Mouse (Mus musculus) layer of hippocampus, postnatal 25 days (tissue): Measurements from ENCODE around the gene Wnt9a. TPM values are rescaled to one million over a fixed set of nuclear protein-coding genes. Genes with fewer than 3 reads are reported as not detected.
"Not testable (repeated sequence)": the region's sequence is repeated elsewhere in the genome, so short reads cannot be mapped to it uniquely, and the experiment has no call there.

Experiments used
- DNase-seq, 2 experiments: peaks; one replicate each; pipeline ENCODE4 v3.0.0; 2022; ENCODE audit warnings: mixed read lengths in 2 of 2, low spot score in 1 of 2; ENCODE audit errors: extremely low spot score in 1 of 2
- total RNA-seq, 2 experiments: library from RNA; stranded (reverse); gene quantifications; 2 replicates each; pipeline ENCODE4 v1.2.3; 2021

Gene Wnt9a
- total RNA-seq, 2 experiments from 2014 or later: 3.6 to 6.6 TPM

DNA sequence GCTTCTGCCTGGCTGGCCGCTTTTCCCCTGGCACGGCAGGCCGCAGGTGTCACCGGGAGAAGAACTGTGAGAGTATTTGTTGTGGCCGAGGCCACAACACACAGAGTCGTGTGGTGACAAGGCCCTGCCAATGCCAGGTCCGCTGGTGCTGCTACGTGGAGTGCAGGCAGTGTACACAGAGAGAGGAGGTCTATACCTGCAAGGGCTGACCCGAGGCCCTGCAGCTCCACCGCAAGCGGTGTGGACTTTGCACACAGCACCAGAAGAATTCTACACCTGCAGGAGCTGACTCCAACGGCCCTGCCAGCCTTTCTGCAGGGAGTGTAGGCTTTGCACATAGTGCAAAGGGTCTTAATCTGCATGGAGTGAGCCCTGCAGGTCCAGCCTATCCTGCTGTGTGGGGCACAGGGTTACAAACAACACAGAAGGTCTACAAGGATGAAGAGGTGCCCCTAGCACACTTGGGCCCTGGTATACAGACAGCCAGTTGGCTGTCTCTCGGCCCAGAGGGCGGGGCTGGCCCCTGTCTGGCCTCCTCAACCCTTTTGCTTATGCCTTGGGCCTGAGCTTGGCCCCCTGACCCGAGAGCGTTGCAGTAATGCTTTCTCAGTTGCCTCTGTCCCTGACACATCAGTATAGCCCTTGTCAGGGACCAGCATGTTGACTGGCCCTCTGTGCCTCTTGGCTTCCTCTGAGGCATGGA, 24.6 kb downstream of the Wnt9a start:
- no peak for DNase-seq

DNA sequence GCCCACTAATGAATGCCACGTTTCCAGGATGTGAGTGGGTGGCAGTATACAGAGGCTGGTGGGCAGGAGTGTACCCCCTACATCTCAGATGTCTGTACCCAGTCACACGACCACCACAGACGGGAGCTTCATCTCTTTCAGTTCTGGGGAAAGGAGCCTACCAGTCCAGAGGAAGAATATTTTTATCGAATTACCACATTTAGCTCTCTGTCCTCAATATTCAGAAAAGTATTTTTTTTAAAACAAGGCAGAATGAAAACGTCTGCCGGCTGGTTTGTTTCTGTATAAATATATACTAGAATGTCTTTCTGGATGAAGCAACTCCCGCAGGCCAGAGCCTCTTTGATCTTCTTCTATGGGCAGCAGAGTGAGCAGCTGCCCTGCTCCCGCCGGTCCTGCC, 26.2 kb downstream of the Wnt9a start:
- no peak for DNase-seq

- no peak for DNase-seq
Observed at GRCm38 (mm10) chr11:59335150-59335549, 28.4 kb downstream of the Wnt9a start.

DNA sequence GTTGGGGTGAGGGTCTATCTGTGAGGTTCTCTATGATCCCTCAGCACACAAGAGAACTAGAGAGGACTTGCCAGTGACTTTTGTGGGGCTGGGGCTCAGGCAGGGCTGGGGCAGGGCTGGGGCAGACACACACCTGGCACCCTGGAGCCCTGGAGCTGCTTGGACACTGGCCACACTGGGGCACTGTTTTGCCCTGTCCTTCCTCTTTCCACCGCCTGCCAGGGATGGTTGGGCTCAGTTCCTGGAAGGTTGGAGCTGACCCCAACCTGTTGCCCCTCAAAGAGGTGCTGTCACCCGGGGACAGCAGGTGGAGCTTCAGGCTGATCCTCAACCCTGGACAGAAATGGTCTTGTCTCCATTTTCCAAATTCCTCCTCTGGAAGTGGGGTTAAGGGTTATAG, 29.2 kb downstream of the Wnt9a start:
- no peak for DNase-seq

GRCm38 (mm10) chr11:59336381-59336780, 29.7 kb downstream of the Wnt9a start:
- DNase-seq: no peak

DNA sequence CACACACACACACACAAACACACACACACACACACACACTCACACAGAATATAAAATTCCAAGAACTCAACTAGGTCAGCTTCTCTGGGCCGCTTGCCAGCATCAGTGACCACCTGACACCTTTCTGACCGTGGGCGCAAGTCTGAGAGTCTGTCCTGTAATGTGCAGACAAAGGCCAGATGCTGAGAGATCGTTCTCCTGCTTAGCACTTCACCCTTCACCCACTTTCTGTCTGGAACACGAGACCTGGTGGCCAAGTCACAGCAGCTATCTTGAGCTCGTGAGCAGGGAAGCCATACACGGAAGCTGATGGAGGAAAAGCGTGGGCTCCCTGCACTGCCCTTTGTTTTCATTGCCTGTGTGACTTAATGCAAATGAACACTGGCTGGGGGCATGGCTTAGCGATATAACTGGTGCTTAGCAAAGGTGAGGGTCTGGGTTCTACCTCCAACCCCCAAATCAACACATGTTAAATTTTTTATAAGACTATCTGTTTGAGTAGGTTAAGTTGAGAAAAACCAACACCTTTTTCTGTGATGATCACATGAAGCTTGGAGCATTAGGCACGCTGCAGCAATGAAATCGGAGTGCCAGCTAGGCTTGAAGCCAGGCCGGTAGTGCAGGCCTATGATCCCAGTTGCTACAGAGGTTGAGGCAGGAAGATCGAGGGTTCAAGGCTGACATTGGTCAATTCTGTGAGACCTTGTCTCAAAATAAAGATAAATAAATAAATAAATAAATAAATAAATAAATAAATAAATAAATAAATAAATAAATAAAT, 31.4 kb downstream of the Wnt9a start:
- DNase-seq: no peak

- DNase-seq: no peak
Observed at GRCm38 (mm10) chr11:59338736-59339120, 32.0 kb downstream of the Wnt9a start.

DNA sequence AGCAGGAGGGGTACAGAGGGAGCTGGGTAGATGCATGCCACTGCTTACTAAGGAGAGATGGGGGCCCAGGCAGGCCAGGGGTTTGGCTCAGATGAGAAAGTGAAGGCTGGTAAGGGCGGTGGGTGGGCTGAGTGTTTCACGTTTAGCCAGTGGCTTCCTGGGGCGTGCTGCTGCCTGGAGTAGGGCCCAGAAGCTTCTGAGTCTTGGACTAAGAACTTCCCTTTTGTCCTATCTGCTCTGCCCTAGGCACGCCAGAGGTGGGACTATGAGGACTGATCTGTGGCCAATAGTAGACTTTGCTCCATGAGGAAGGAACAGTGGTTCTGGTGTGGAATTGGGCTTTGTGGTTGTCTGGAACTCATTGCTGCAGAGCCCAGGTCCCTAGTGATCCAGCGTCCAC, 36.2 kb downstream of the Wnt9a start:
- no peak for DNase-seq

DNA sequence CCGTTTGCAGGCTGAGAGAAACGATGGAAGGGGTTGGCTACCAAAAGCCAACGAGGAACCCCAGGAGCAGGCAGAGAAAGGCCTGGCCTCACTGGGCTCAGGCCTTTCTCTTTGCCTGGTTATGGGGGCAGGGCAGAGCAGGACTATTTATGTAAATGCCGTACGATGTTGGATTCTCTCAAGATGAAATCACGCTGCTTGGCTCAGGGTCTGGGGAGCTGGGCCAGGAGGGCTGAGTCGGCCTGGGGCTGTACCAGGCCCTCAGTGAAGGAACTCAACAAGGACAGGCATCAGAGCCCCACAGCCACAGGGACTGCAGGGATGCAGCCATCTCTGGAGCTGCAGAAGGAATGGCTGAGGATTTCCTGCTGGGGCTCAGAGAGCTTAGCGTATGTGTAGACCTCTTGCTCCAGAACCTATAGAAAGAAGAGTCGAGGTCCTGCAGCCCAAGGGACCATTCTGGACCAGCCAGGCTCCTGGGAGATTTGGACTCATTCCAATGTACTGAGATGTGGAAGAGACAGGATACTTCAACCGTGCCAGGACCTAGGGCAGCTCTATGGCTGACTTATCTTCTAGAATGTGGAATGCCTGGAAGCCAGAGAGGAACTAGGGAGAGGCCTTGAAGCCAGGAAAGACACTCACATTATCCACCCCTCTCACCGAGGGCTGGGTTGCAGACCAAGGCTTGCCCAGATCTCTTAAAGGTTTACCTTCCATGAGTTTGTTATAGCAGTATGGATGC, 39.6 kb downstream of the Wnt9a start:
- DNase-seq: no peak

GRCm38 (mm10) chr11:59350326-59350725, 43.6 kb downstream of the Wnt9a start:
- no peak for DNase-seq

- DNase-seq: no peak
Observed at GRCm38 (mm10) chr11:59354793-59355192, 48.1 kb downstream of the Wnt9a start.

DNA sequence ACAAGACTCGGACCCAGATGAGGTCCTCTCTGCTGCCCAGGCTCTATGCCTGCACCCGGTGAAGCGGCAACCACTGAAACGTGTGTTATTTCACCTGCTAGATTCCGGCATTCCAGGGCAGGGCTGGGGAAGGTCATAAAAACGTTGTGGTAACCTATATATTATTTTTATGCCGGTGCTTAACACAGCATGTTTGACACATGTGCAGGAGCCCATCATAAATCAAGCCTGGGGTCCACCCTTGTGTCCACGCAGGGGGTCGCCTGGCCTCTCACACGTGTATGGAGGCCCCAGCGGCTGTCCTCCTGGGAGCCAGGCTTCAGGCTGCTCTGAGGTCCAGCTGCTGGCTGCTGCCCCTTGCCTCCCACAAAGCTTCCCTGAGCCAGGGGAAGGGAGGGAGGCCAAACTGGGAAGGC, 50.2 kb downstream of the Wnt9a start:
- DNase-seq: no peak

GRCm38 (mm10) chr11:59361291-59361690, 54.6 kb downstream of the Wnt9a start:
- no peak for DNase-seq

- DNase-seq: no peak
Observed at GRCm38 (mm10) chr11:59364007-59364406, 57.3 kb downstream of the Wnt9a start.

DNA sequence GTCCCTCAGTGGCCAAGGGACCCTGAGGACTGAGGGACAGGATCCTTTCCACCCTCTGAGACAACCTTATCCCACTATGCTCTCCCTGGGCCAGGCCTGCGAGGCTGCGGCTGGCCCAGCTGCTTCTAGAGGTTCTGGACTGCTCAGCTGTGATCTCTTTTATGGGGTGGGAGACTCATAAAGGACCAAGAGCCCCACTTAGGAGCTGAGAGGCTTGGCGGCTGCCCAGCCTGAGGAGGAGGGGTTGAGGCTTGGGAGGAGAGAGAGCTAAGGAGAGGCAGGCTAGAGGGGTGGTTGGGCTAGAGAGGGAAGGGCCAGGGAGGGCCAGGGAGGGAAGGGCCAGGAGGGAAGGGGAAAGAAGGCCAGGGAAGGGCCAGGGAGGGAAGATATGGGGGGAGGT, 57.7 kb downstream of the Wnt9a start:
- DNase-seq: no peak

DNA sequence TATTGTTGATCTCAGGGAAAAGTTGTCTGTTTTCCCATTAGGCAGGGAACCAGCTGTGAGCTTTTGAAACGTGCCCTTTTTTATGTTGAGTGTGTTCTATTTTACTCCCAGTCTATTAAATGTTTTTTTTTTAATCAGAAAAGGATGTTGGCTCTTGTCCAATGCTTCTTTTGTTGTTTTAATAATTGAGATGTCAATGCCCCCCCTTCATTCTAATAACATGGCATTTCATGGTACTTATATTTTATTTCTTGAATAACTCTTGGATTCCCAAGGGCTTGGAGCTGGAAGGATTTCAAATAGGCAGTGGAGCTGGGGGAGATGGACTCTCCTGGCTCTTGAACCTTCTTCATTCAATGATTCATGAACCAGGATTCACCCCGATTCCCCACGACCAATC, 59.3 kb downstream of the Wnt9a start:
- DNase-seq: no peak

- no peak for DNase-seq
Observed at GRCm38 (mm10) chr11:59366633-59367032, 59.9 kb downstream of the Wnt9a start.

DNA sequence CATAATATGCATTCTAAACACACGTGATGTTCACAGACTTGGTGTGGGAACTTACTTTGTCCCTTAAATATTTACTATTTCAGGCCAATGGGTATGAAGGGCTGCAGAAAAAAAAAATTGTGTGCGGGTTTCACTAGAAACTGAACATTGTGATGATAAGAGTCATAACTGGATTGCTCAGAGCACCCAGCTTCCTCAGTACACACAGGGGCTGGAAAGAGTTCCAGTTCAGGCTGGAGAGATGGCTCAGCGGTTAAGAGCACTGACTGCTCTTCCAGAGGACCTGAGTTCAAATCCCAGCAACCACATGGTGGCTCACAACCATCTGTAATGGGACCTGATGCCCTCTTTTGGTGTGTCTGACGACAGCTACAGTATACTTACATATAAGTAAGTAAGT, 61.2 kb downstream of the Wnt9a start:
- DNase-seq: not testable (repeated sequence)

GRCm38 (mm10) chr11:59369848-59370247, 63.1 kb downstream of the Wnt9a start:
- DNase-seq: no peak

DNA sequence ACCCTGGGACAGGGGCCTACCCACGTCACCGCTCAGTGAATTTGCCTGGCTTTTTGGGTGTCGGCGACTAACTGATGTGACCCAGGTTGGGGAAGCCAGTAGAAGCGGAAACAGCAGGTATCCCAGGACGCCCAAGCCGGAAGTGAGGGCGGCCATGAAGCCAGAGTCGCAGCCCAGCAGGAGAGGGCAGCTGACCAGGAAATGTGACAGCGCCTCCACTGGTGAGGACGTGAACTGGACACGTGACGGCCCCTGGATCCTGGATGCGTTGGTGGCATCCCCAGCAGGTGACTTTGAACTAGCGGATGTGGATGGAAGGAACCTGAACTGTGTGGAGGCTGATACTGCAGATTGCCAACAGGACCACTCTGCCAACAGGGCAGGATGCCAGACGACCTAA, 68.7 kb downstream of the Wnt9a start, which contains the start of gene Prss38:
Prss38 (minus strand) TSS at position 183 of the 400 bp plus-strand sequence.
- no peak for DNase-seq

- no peak for DNase-seq
Observed at GRCm38 (mm10) chr11:59377999-59378398, 71.3 kb downstream of the Wnt9a start.
